Mouse (Mus musculus) right cerebral cortex, postnatal 36 days (tissue): ENCODE results near the gene Gcgr.

Experiments
- DNase-seq, 2 experiments: peaks; one replicate each; pipeline ENCODE4 v3.0.0; 2022; ENCODE audit warnings: low spot score in 2 of 2, mixed read lengths in 1 of 2

The Gcgr gene

GRCm38 (mm10) chr11:120530085-120530964 lies at the start of gene Gcgr:
Gene Gcgr, plus strand, starts transcription at chr11:120530699.
- DNase-seq: no peak

GRCm38 (mm10) chr11:120483448-120483934 lies 47.0 kb upstream of the Gcgr start:
- DNase-seq: no peak

GRCm38 (mm10) chr11:120484265-120484981 lies 46.1 kb upstream of the Gcgr start, which contains the start of gene Mrpl12:
Gene Mrpl12, plus strand, starts transcription at chr11:120484613.
- DNase-seq: peak; percentile 89

GRCm38 (mm10) chr11:120485251-120485650 lies 45.2 kb upstream of the Gcgr start:
- no peak for DNase-seq

GRCm38 (mm10) chr11:120488516-120488915 lies 42.0 kb upstream of the Gcgr start:
- no peak for DNase-seq

- DNase-seq: peak in 1 of 2 experiments; percentile 34
Measured at GRCm38 (mm10) chr11:120489054-120489761, 41.3 kb upstream of the Gcgr start.

- DNase-seq: no peak
Measured at GRCm38 (mm10) chr11:120490291-120491046, 40.0 kb upstream of the Gcgr start.

GRCm38 (mm10) chr11:120491317-120492023 lies 39.0 kb upstream of the Gcgr start, which contains the start of gene Slc25a10:
Gene Slc25a10, plus strand, starts transcription at chr11:120491840.
- DNase-seq: peak; percentile 79 to 86

GRCm38 (mm10) chr11:120492024-120492877 lies 38.2 kb upstream of the Gcgr start:
- peak in 1 of 2 experiments; percentile 29 for DNase-seq

- no peak for DNase-seq
Measured at GRCm38 (mm10) chr11:120492878-120493203, 37.7 kb upstream of the Gcgr start.

GRCm38 (mm10) chr11:120493351-120493750 lies 37.1 kb upstream of the Gcgr start:
- DNase-seq: no peak

GRCm38 (mm10) chr11:120493911-120494310 lies 36.6 kb upstream of the Gcgr start:
- no peak for DNase-seq

GRCm38 (mm10) chr11:120497436-120497835 lies 33.1 kb upstream of the Gcgr start:
- no peak for DNase-seq

- no peak for DNase-seq
Measured at GRCm38 (mm10) chr11:120498226-120498625, 32.3 kb upstream of the Gcgr start.

GRCm38 (mm10) chr11:120498891-120499290 lies 31.6 kb upstream of the Gcgr start:
- DNase-seq: no peak

GRCm38 (mm10) chr11:120499894-120500293 lies 30.6 kb upstream of the Gcgr start:
- no peak for DNase-seq

- no peak for DNase-seq
Measured at GRCm38 (mm10) chr11:120500357-120500756, 30.1 kb upstream of the Gcgr start.

GRCm38 (mm10) chr11:120501018-120501417 lies 29.5 kb upstream of the Gcgr start:
- no peak for DNase-seq

- DNase-seq: no peak
Measured at GRCm38 (mm10) chr11:120501701-120502100, 28.8 kb upstream of the Gcgr start.

- no peak for DNase-seq
Measured at GRCm38 (mm10) chr11:120505661-120506060, 24.8 kb upstream of the Gcgr start.
